Mouse (Mus musculus): ENCODE measurements around the gene Mbtd1.

Mbtd1 gene

DNA sequence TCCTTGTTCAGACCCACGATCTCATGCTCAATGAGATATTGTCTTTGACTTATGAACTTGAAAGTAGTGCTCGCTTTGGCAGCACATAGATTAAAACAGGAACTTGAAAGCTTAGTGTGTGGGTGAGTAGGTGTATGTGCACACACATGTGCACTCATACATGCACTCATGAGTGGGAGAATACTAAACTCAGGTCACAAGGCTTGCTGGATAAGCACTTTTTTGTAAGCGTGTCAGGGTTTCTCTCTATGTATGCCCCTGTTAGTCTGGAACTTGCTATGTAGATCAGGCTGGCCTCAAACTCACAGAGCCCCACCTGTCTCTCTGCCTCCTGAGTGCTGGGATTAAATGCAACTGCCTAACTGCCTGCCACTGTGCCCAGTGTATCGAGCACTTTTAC, 101.4 kb downstream of the Mbtd1 start:
- in situ Hi-C loops (cut with MboI, MseI): no loop called here

DNA sequence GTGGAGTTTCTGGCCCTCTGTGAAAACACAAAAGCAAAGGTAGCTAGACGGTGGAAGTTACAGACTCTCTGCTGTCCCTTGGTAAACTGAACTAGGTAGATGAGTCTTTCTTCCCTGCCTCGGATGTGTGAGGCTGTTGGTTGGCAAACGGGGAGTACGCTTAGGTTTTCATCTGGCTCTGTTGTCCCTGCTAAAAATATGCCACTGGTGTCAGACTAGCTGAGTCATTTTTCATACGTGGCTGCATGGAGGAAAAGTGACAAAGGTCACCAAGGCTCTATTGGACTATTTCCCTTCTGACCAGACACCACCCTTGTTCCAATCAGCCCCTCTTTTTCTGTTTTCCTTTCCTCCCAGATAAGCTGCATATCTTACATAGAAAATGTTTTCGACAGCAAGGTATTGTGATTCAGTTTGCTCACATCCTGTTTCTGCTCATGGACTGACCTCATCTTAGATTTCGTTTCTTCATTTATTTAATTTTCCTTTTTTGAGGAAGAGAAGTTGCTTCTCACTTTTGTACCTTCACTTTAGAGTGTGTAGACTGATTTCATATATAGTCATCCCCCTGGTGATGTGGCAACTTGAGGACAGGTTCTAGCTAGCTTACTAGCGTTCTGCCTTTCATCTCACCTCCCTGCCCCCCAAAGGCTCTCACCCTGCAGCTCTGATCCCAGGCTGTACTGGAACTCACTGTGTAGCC, 102.1 kb downstream of the Mbtd1 start:
- in situ Hi-C loops (cut with MboI, MseI): no loop called here

DNA sequence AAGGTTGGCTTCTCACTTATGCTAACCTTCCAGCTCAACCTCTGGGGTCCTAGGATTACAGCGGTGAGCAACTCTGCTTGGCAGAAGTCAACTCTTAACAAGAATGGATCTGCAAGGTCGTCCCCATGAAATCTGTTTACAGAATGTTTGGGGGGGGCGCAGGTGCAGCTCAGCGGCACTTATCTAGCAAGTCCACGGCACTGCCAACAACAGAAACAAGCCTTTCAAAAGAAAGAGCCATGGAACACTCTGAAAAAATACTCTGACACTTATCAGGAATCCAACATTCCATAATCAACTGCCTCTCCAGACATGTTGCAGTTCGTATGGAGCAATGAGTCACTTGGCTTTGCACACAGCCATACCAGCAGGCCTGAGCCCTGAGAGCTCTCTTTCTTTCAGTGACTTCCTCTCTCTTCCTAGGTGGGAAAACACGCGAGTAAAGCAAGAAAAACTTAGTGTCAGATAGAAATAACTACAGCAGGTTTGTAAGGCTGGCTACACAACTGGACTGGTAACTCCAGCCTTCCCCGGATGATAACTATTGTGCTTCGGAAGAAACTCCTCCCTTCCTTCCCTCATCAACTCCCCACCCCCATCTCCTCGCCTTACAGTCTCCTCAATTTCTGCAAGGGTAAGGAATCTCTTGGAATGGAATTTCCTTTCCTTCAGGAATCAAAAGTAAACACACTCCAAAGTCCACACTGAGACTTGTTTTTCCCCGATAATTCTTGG, 102.8 kb downstream of the Mbtd1 start:
- in situ Hi-C loops (cut with MboI, MseI): no loop called here

DNA sequence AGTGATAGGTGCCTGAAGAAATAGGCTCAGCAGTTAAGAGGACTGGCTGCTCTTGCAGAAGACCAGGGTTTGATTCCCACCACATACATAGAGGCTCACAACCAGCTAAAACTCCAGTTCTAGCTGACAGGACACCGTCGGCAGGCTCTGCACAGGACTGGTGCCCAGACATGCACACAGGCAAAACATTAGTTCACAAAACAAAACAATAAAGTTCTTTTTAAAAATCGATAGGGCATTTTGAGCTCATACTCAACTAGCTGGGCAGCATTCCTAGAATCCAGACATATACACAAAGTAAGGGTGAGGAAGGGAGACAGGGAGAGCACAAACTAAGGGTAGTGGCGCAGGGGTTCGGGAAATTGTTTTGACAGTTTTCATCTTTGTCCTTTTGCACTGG, 108.9 kb downstream of the Mbtd1 start:
- in situ Hi-C loops (cut with MboI, MseI): no loop called here

DNA sequence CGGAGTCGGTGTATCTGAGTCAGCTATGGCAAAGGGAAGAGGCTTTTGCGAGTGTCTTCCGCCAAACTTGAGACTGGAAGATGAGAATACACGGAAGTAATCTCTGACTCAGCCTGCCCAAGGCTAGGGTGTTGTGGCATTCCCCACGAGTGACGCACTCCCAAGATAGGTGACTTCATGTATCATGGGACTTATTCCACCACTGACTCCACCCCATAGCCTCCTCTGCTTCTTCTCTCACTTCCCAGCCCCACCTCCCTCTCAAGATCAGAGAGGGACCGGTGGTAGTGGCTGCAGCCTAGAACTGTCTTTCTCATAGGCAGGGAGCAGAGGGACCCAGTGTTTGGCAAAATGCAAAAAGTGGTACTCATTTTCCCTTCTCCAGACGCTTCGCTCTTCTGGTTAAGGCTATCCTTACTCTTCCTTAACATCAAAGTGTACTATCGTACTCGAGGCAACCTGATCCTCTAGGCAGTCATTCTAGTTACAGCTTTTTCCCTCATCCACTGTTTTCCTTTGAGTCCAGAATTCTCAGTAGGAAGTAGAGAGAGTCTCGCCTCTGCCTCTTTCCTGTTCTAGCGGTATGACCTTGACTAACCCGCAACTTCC, 109.6 kb downstream of the Mbtd1 start:
- in situ Hi-C loops (cut with MboI, MseI): no loop called here

DNA sequence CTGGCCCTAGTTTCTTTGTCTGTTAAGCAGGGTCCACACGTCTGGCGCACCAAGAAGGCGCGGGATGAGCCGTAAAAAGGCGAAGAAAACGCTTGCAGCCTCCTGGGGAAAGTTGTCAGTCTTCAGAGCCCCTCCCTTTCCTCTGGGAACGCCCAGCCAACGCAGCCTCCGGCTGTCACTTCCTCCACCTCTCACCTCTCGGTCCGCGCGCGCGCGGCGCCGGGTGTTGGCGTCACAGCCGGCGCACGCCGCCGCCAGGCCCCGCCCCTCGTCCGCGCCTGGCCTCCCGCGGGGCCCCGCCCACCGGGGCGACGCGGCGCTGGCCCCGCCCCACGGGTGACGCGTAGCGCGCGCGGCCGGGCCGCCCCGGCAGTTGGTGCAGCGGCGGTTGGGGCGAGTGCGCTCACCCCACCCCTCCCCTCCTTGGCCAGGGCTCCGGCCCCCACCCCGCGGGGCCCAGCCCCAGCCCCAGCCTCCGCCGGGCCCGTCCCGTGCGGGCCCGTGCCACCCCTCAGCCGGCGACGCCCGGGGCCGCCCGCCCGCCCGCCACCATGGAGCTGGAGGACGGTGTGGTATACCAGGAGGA, 110.2 kb downstream of the Mbtd1 start, which contains the start of gene Spag9:
Gene Spag9, plus strand, starts transcription at position 372 of the 586 bp plus-strand sequence.
- in situ Hi-C loops (cut with MboI, MseI): no loop called here
